Mouse (Mus musculus) embryo, embryonic 10 days (tissue): ENCODE data around the gene Tfdp1.

ENCODE experiments used
- DNase-seq: peaks from one replicate; pipeline ENCODE4 v3.0.0-alpha.2; 2015; ENCODE audit warnings: low spot score

Gene Tfdp1

GRCm38 (mm10) chr8:13420970-13421369 is 82.4 kb downstream of the Tfdp1 start:
- DNase-seq = no peak

- DNase-seq = no peak
Measured at GRCm38 (mm10) chr8:13427351-13427750, 88.8 kb downstream of the Tfdp1 start.
